Mouse (Mus musculus) induced T-regulatory cell, adult 2 months (primary cell): ENCODE data around the gene Hist1h2bk.

Source experiments
- DNase-seq: peaks from one replicate; pipeline ENCODE4 v3.0.0-alpha.2; 2012; ENCODE audit warnings: low read depth

The Hist1h2bk gene

DNA sequence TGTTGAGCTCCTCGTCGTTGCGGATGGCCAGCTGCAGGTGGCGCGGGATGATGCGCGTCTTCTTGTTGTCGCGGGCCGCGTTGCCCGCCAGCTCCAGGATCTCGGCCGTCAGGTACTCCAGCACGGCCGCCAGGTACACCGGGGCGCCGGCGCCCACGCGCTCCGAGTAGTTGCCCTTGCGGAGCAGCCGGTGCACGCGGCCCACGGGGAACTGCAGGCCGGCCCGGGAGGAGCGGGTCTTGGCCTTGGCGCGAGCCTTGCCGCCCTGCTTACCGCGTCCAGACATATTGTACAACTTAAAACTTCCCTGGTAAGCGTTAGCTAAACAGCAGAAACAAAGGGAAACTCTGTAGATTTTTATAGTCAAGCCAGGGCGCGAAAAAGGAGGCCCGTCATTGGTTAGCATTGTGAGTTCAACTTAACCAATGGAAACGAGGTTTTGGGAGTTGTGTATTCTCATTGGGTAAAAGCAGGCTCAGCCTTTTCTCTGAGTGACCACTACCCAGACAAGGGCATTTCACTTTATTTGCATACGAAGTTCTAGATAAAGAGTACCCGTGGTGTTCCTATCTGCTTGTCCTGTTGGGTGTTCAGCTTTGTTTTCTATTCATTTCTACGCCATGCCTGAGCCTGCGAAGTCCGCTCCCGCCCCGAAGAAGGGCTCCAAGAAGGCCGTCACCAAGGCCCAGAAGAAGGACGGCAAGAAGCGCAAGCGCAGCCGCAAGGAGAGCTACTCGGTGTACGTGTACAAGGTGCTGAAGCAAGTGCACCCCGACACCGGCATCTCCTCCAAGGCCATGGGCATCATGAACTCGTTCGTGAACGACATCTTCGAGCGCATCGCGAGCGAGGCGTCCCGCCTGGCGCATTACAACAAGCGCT lies at the start of gene Hist1h2bk, which contains the start of gene Hist1h2ah:
Gene Hist1h2bk, plus strand, starts transcription at position 604 of the 882 bp plus-strand sequence.
Gene Hist1h2ah, minus strand, starts transcription at position 302 of the 882 bp plus-strand sequence.
- peak; percentile 95 for DNase-seq

- DNase-seq, result no peak
Observed at GRCm38 (mm10) chr13:21992550-21992949, 43.1 kb upstream of the Hist1h2bk start.

DNA sequence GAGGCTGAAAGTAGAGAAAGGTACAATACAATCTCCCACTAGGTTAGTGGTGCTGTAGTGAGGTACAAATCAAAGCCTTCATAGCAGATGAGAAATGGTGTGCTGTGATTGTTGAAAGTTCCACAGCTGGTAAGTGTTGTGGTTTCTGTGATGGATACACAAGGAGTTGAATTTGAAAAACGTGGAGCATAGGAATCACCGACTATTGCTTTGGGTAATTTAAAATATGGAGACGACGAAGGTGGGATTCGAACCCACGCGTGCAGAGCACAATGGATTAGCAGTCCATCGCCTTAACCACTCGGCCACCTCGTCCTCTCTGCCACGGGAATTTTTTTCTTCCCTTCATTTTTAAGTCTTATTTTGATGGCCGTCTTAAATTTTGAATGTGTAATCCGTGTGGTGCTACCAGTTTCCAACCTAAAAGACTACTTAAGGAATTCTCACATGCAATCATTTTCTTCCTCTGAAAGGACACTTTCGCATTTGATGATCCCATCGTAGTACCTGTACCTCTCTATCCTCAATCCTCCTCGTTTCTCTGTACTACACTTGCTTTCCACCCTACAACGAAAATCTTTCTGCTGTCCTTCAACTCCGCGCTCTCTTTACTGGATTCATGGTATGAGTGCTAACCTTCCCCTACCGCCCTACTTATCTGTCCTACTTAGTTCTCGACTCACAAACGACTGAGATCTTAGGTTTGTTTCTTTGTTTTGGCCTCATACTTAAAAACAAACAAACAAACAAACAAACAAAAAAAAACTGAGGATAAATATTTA lies 41.5 kb upstream of the Hist1h2bk start:
- DNase-seq, result peak; percentile 56

DNA sequence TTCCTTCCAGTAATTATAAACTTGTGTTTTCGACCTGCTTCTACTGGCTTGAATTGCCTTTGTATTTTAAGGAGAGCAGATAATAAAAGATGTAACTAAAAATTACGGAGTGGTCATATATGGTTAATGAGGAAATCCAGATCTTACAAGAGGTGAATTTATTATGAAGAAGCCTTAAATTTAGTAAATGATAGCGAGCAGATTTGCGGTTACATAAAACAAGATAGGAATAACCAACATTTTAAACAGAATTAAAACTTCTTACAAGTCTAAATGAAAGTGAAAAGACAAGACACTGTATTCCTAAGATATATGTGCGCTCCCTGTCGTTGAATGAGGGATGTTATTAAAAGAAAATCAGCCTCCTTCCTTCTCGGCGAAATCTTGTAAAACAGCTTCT lies 40.8 kb upstream of the Hist1h2bk start:
- DNase-seq, result no peak

- peak; percentile 70 for DNase-seq
Observed at GRCm38 (mm10) chr13:21995331-21995914, 40.2 kb upstream of the Hist1h2bk start.

DNA sequence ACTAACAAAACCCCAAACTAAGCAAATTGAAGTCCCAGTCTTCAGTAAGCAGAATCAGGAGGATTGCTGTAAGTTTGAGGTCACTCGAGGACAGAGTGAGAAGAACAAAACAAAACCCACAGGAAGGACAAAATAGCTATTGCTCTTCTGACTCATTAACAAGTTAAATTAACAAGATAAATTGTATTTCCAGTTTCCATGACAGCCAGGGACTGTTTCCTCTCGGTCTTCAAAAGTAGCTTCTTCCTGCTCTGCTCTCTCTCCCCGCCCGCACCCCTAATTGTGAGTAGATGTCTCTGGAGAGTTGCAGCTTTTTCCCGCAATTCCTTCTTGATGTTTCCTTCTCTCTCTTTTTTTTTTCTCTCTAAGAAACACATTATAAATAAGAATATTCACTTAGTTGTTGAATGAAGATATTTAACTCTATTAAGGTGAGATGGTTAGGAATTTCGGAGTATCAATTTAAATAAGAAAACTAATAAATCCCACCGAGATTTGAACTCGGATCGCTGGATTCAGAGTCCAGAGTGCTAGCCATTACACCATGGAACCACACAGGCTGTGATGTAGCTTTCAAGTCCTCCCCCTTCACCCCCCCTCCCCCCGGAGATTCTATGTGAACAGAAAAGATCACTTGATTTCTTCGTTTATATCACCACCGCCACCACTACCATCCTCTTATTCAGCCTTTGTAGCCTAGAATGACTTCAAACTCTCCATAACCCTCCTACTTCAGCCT lies 39.4 kb upstream of the Hist1h2bk start:
- DNase-seq, result peak; percentile 69

DNA sequence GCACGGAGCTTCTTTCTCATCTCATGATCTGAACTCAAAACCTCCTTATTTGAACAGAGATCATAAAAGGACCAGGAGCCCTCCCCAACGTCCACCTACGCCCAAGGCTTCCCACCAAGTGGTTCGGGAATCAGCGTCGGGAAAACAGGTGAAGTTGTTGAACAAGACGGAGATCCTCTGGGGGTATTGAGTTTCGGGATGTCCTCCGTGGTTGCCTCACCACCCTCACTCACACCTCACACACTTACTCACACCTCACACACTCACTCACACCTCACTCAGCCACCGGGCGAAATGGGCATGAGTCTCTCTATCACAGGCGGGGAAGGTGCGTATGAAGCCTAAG lies 38.9 kb upstream of the Hist1h2bk start:
- peak; percentile 46 for DNase-seq

- DNase-seq, result no peak
Observed at GRCm38 (mm10) chr13:21997201-21997820, 38.4 kb upstream of the Hist1h2bk start.

DNA sequence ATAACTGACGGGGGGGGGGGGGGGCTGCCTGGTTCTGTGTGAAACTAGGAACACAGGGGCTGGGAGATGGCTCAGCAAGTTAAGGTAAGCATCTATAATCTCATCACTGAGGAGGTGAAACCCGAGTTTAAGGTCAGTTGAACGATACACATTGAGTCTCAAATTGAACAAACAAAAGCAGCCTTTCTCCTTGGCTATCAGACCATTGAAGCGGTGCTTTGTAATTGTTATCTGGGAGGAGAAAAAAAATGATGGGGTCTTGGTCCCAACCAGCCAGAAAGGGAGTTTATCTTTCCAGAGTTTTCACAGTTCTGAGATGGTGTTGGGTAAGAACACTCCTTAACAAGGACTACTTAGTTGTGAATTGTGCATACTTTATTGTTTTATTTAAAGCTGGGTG lies 37.8 kb upstream of the Hist1h2bk start:
- DNase-seq, result no peak

GRCm38 (mm10) chr13:21998412-21998811 lies 37.3 kb upstream of the Hist1h2bk start:
- no peak for DNase-seq

DNA sequence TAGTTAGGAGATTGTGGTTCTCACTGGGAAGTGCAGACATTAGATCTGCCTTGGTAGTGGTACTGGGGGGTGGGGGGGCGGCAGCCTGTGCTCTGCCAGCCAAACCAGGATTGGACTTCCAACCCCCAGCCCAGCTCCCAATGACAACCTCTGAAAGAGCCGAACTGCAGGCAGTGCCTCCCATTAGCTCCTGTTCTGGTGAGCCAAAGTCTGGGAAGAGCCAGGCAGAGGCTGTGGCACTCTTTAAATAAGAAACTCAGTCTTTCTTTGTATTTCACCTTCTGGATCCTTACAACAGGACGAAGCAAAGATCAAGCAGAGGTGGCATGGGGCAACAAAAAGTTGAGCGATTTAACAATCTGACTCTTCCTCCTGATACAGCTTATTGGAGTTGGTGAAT lies 36.5 kb upstream of the Hist1h2bk start:
- DNase-seq, result no peak

GRCm38 (mm10) chr13:22001346-22001745 lies 34.3 kb upstream of the Hist1h2bk start:
- DNase-seq, result no peak

- peak; percentile 64 for DNase-seq
Observed at GRCm38 (mm10) chr13:22001823-22002222, 33.8 kb upstream of the Hist1h2bk start.

GRCm38 (mm10) chr13:22005605-22006333 lies 29.9 kb upstream of the Hist1h2bk start:
- peak; percentile 81 for DNase-seq

DNA sequence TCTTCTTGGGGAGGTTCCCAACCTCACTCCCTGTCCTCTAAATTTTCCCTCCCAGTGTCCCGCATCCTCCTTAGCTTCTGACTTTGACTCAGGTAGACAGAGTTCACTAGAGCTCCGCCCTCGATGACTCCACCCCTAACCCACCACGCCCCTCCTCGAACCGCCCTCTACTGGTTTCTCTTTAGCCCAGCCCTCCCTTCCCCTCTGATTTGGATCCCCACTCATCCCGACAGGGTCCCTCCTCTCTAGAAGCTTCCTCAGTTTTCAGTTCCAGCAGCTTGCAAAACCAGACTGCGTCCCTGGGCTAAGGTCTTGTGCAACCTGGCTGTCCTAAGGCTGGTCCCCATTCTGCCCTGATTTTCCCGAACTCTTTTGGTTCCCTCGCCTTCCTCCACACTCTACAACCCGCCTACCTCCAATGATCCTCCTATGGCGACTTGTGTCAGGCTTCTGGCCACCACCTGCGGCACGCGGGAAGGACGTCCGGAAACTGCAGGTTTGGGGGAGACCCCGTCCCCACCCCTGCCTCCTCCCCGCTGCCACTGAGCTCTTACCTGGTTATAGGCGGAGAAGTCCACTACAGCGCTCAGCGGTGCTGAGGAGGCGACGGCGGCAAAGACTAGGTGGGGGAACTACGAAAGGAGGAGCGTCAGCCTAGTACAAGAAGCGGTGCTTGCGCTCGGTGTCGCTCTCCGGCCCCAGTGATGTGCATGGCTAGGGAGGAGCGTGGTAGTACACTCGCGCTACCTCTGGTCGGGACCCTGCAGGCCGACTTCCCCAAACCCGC lies 29.1 kb upstream of the Hist1h2bk start:
- DNase-seq, result peak; percentile 88

DNA sequence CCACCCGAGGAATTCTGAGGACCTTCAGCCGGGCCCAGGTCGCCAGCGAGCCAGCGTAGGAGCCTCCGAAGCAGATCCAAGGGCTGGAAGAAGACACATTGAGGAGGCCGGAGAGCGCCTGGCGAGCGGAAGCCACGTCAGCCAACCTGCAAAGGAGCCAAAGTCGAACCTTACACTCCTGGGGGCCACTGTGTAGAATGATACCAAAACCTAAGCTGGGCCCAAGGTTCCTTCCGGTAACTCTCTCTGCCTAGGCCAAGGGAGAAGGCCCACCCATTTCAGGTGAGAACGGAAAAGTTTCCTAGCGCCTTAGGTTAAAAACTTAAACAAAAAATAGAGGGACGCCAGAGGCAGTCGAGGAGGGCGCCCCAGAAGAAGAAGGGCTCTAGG lies 28.6 kb upstream of the Hist1h2bk start:
- no peak for DNase-seq

GRCm38 (mm10) chr13:22007872-22008271 lies 27.8 kb upstream of the Hist1h2bk start:
- no peak for DNase-seq

DNA sequence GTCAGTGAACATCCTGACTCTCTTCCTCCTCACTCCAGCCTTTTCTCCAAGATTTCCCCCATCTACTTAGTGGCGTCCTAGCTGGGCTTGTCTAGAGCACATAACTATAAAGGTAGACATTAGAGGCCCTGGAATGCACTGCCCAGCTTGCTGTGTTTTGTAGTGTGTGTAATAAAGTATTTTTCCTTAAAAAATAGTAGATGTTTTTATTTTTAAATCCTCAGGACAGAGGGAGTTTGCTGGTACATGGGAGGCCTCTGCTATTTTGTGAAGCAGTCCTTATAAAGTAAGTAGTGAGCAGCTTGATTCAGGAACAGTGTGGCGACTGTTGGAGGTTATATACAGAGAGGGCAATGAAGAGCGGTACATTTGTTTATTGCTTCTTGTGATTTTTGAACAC lies 27.0 kb upstream of the Hist1h2bk start:
- no peak for DNase-seq

DNA sequence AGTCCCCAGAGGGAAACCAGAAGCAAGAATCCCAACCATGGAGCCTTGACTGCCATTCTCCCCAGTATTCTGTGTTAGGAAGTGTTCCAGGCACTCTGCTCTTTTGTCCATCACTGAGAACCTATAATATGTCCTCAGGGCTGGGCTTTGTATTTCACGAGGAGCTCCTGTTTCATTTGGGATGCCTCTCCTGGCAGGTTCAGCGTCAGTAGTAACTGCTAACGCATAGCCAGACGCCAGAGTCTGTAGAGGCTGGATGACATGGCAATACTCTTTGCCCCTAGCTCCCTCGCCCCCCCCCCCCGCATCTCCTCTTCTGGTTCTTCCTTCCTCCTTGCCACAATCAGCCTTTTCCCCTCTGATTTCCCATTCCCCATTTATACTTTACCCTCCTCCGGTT lies 26.0 kb upstream of the Hist1h2bk start, which contains the start of gene Prss16:
Gene Prss16, minus strand, starts transcription at position 101 of the 400 bp plus-strand sequence.
- DNase-seq, result no peak

DNA sequence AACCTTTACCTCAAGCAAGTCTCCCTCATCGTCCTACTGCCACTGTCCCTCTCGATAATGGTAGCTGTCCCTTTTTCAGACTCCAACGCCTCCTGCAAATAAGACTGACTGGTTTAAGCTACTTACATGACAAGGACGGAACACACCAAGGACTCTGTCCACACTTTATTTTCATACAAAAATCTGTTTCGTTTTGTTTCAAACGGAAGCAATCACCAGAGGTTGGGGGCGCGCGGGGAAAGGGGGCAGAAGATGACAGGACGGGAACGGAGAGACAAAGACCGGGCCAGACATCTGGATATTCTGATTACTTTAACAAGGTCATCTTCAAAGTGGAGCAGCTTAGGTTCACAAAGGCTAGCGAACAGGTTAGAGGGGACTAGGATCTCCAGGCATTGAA lies 22.0 kb upstream of the Hist1h2bk start:
- peak; percentile 48 for DNase-seq
